Mouse (Mus musculus) hindbrain, embryonic 14.5 days (tissue): Measurements from ENCODE around the gene Fmo6. TPM values are rescaled to one million over a fixed set of nuclear protein-coding genes. Genes with fewer than 3 reads are reported as not detected.

ENCODE experiments used
- ATAC-seq: fragments of 200-750 bp; cut with Nextera tagmentation; 2 replicates; pipeline ENCODE4 v1.8.0; 2017; ENCODE audit warnings: moderate number of reproducible peaks, mild to moderate bottlenecking, moderate TSS enrichment, moderate library complexity; ENCODE audit not compliant: low FRiP score
- DNase-seq: peaks from one replicate; pipeline ENCODE4 v3.0.0-alpha.2; 2015; ENCODE audit warnings: low spot score
- H3K27ac ChIP-seq: fragments of 300-500 bp; sonication (generic); 2 replicates; pipeline ENCODE4 v1.5.1; 2014; ENCODE audit warnings: mild to moderate bottlenecking, moderate library complexity
- H3K27me3 ChIP-seq: fragments of 300-500 bp; sonication (generic); 2 replicates; pipeline ENCODE4 v1.6.1; 2014; ENCODE audit warnings: mild to moderate bottlenecking, low read length, mixed read lengths; ENCODE audit not compliant: control insufficient read depth, insufficient read depth
- H3K36me3 ChIP-seq: fragments of 300-500 bp; sonication (generic); replicated peaks from 2 replicates; pipeline ENCODE4 v1.6.1; 2014; ENCODE audit not compliant: control insufficient read depth, insufficient read depth
- H3K4me1 ChIP-seq: fragments of 300-500 bp; sonication (generic); replicated peaks from 2 replicates; pipeline ENCODE4 v1.6.1; 2014; ENCODE audit warnings: antibody characterized with exemption, low read length, mixed read lengths; ENCODE audit not compliant: control insufficient read depth, insufficient read depth
- H3K4me2 ChIP-seq: fragments of 300-500 bp; sonication (generic); replicated peaks from 2 replicates; pipeline ENCODE4 v1.6.1; 2014; ENCODE audit warnings: mild to moderate bottlenecking, moderate library complexity
- H3K4me3 ChIP-seq: fragments of 300-500 bp; sonication (generic); replicated peaks from 2 replicates; pipeline ENCODE4 v1.5.1; 2014; ENCODE audit warnings: mild to moderate bottlenecking, low read length
- H3K9ac ChIP-seq: fragments of 300-500 bp; sonication (generic); 2 replicates; pipeline ENCODE4 v1.6.1; 2014
- H3K9me3 ChIP-seq: fragments of 300-500 bp; sonication (generic); 2 replicates; pipeline ENCODE4 v1.6.1; 2016; ENCODE audit warnings: low read length; ENCODE audit not compliant: control insufficient read depth
- WGBS: fragments of 180-500 bp; shearing (Covaris S2); extraction: QIAGEN DNeasy Blood & Tissue Kit; methylation state at CpG from one replicate; pipeline ENCODE4 v1.1.7; 2014; 5-methylcytosine and 5-hydroxymethylcytosine counted together
- polyA plus RNA-seq: library from polyadenylated mRNA; unstranded; fragments of >200 nt; fragmentation: Nextera tagmentation; extraction: Ambion mirVana; gene quantifications from 2 replicates; pipeline ENCODE4 v1.2.1, GENCODE M21; 2014

Fmo6 gene
- polyA plus RNA-seq, 1 experiment from 2014 or later: not detected

GRCm38 (mm10) chr1:162867396-162867795 is 69.9 kb downstream of the Fmo6 start:
- H3K27me3 ChIP-seq: no peaks in the 10 kb centered on the region
- H3K4me1 ChIP-seq: no peaks in the 10 kb centered on the region
- H3K9ac ChIP-seq: no peak overlapping the region
- DNase-seq: no peak
- H3K4me3 ChIP-seq: no peak overlapping the region
- H3K36me3 ChIP-seq: no peaks in the 10 kb centered on the region
- no peak overlapping the region for H3K27ac ChIP-seq
- WGBS: 74% methylated on average over 4 of the region's 4 CpGs
- no peak overlapping the region for H3K4me2 ChIP-seq
- no peak for ATAC-seq
- 0 out of 2 replicates have a peak, but pooled peaks cover 3% of the 10 kb centered on the region for H3K9me3 ChIP-seq

Other genes with a start within 250 kb of the Fmo6 start
- gene Prrc2c, start 197.0 kb downstream of the Fmo6 start, polyA plus RNA-seq: 144 and 148 TPM in 2 replicates
- 0.31 and 0.88 TPM in 2 replicates for gene Fmo4, start 123.5 kb downstream of the Fmo6 start, polyA plus RNA-seq
- 35.6 and 36.6 TPM in 2 replicates for gene Fmo1, start 70.9 kb downstream of the Fmo6 start, polyA plus RNA-seq
- 0.12 and 0.26 TPM in 2 replicates for gene Fmo2, start 38.8 kb downstream of the Fmo6 start, polyA plus RNA-seq
- gene Fmo3, start 47.0 kb upstream of the Fmo6 start, polyA plus RNA-seq: not detected in 2 replicates
- not detected in 2 replicates for gene Mroh9, start 148.2 kb upstream of the Fmo6 start, polyA plus RNA-seq